Mouse (Mus musculus): ENCODE results near the gene Arl3.

DNA sequence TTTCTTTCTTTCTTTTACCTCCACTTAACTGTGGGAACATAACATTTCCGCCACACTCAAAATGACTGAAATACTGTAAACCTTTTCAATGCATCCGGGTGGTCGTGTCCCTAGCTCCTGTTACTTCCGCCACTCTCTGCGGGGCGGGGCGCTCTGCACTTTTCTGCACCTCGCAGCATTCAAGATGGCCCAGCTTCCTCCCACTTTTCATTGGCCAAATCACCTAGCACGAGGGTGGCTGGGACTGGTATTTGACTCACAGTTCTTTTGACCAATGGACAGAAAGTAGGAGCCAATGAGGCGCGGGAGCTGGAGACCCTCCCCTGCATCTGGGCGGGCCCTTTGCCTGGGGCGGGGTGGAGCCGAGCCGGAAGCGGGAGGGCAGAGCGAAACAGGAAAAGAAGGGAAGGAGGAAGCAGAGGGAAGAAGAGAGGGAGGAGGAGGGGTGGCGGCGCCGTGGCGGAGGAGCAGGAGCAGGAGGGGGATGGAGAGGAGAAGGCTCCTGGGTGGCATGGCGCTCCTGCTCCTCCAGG lies 25.8 kb upstream of the Arl3 start, which contains the start of gene Wbp1l:
- TF ChIP-seq CTCF (IDR thresholded peaks at IDR 0.05; ENCODE audit: low read depth, low read length): no peak
- TF ChIP-seq GATA1 (IDR thresholded peaks at IDR 0.05; ENCODE audit: borderline replicate concordance, low read length): no peak
